Mouse (Mus musculus) heart, postnatal 0 days (tissue): ENCODE results near the gene Ihh. TPM values are rescaled to one million over a fixed set of nuclear protein-coding genes. Genes with fewer than 3 reads are reported as not detected.

ENCODE experiments used
- ATAC-seq: fragments of 200-750 bp; cut with Nextera tagmentation; 2 replicates; pipeline ENCODE4 v1.8.0; 2017; ENCODE audit warnings: low read depth, moderate number of reproducible peaks, moderate library complexity; ENCODE audit not compliant: insufficient read depth
- DNase-seq: peaks from one replicate; pipeline ENCODE4 v3.0.0-alpha.2; 2016; ENCODE audit warnings: low spot score
- H3K27ac ChIP-seq: fragments of 300-500 bp; sonication (generic); 2 replicates; pipeline ENCODE4 v1.5.1; 2014; ENCODE audit warnings: low read depth, mild to moderate bottlenecking
- H3K27me3 ChIP-seq: fragments of 300-500 bp; sonication (generic); 2 replicates; pipeline ENCODE4 v1.6.1; 2014; ENCODE audit warnings: low read length, mixed read lengths; ENCODE audit not compliant: control insufficient read depth, insufficient read depth
- H3K36me3 ChIP-seq: fragments of 300-500 bp; sonication (generic); replicated peaks from 2 replicates; pipeline ENCODE4 v1.6.1; 2014; ENCODE audit warnings: low read length, mixed read lengths; ENCODE audit not compliant: control insufficient read depth, insufficient read depth
- H3K4me1 ChIP-seq: fragments of 300-500 bp; sonication (generic); 2 replicates; pipeline ENCODE4 v1.6.1; 2014; ENCODE audit warnings: antibody characterized with exemption; ENCODE audit not compliant: control insufficient read depth, insufficient read depth
- H3K4me2 ChIP-seq: fragments of 300-500 bp; sonication (generic); 2 replicates; pipeline ENCODE4 v1.6.1; 2014; ENCODE audit warnings: low read depth, mild to moderate bottlenecking, low read length, moderate library complexity
- H3K4me3 ChIP-seq: fragments of 300-500 bp; sonication (generic); 2 replicates; pipeline ENCODE4 v1.5.1; 2014; ENCODE audit warnings: low read depth, low read length
- H3K9ac ChIP-seq: fragments of 300-500 bp; sonication (generic); replicated peaks from 2 replicates; pipeline ENCODE4 v1.6.1; 2014; ENCODE audit warnings: low read depth, low read length, mixed read lengths
- H3K9me3 ChIP-seq: fragments of 300-500 bp; sonication (generic); replicated peaks from 2 replicates; pipeline ENCODE4 v1.6.1; 2016; ENCODE audit warnings: low read length; ENCODE audit not compliant: control insufficient read depth
- CTCF ChIP-seq: IDR thresholded peaks from 2 replicates; pipeline ENCODE4 v1.5.1; 2016; ENCODE audit warnings: antibody characterized with exemption, control low read depth, low read depth
- EP300 ChIP-seq: IDR thresholded peaks from 2 replicates; pipeline ENCODE4 v1.6.1; 2016; ENCODE audit warnings: antibody characterized with exemption, low read depth
- whole genome bisulfite sequencing: fragments of 180-500 bp; shearing (Covaris S2); extraction: QIAGEN DNeasy Blood & Tissue Kit; methylation state at CpG from one replicate; pipeline ENCODE4 v1.1.7; 2014; 5-methylcytosine and 5-hydroxymethylcytosine counted together
- polyA plus RNA-seq: library from polyadenylated mRNA; unstranded; fragments of >200 nt; fragmentation: Nextera tagmentation; extraction: Ambion mirVana; gene quantifications from 2 replicates; pipeline ENCODE4 v1.2.1, GENCODE M21; 2015
- total RNA-seq: library from RNA; depleted of rRNA; stranded (reverse); fragments of >200 nt; gene quantifications from 2 replicates; pipeline ENCODE4 v1.2.3, GENCODE M21; 2014; ENCODE audit warnings: low replicate concordance

Ihh gene
- total and polyA plus RNA-seq, 2 experiments from 2014 or later, result 0.05 TPM; not detected in 1

DNA sequence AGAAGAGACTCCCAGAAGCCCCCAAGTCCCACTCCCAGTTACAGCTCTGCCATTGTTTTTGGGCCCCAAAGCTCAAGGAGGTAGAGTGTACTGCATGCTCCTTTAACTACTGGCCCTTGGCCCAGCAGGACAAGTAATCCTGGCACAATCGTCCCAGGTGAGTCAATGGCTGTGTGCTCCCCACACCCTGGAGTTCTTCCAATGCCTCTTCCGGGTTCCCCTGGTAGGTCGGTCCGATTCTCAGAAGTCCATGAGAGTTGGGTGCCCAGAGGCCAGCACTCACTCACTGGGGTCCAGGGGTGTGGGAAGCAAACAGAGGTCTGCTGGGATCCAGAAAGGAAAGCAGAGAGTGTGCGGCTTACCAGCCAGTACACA, 11.4 kb upstream of the Ihh start:
- H3K27me3 ChIP-seq, result peaks cover 19% of the 10 kb centered on the region; the same call in 1 of the 2 replicates
- DNase-seq, result no peak
- H3K4me1 ChIP-seq, result no peaks in the 10 kb centered on the region
- no peak overlapping the region for H3K4me2 ChIP-seq
- no peak overlapping the region for H3K4me3 ChIP-seq
- no peak overlapping the region for H3K9ac ChIP-seq
- no peaks in the 10 kb centered on the region for H3K9me3 ChIP-seq
- no peaks in the 10 kb centered on the region for H3K36me3 ChIP-seq
- WGBS, result 74% methylated on average over 5 of the region's 5 CpGs
- TF ChIP-seq CTCF, result no peak
- no peak for TF ChIP-seq EP300
- ATAC-seq, result no peak
- H3K27ac ChIP-seq, result no peak overlapping the region

DNA sequence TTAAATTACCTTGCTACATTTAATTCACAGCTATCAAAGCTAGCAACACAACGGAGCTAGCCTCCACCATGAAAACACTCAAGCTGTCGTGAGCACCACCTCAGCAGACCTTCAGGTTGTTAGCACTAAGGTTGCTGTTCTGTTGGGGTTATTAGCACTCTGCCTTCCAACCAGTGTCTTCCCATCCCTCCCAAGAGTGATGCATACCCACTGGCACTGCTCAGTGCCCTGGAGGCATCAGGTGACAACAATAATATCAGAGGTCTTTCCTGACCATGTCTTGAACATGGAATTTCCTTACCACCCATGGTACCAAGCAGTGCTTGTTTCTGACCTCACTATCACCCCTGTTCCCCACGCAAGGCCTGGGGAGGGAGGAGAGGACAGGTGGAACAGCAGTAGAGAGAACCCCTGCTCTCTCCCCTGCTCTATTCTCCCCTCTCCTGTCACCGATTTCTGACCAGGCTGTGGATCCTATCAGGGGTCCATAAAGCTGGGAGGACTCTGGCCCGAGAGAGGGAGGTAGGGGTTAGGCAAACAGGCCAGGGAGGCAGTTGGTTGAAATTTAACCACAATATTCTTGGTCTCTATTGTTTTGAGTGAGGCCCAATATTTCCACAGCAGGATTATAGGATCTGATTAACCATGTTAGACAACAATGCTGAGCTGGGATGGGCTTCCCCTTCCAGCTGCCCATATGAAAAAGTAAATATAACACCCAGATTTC, 10.8 kb upstream of the Ihh start:
- TF ChIP-seq EP300, result no peak
- no peak for TF ChIP-seq CTCF
- ATAC-seq, result no peak
- no peak for DNase-seq
- no peaks in the 10 kb centered on the region for H3K9me3 ChIP-seq
- H3K36me3 ChIP-seq, result no peaks in the 10 kb centered on the region
- H3K9ac ChIP-seq, result no peak overlapping the region
- no peak overlapping the region for H3K4me2 ChIP-seq
- H3K27me3 ChIP-seq, result peaks cover 23% of the 10 kb centered on the region; the same call in 1 of the 2 replicates
- no peak overlapping the region for H3K4me3 ChIP-seq
- no peaks in the 10 kb centered on the region for H3K4me1 ChIP-seq
- no peak overlapping the region for H3K27ac ChIP-seq
- 66% methylated on average over 5 of the region's 5 CpGs for WGBS

DNA sequence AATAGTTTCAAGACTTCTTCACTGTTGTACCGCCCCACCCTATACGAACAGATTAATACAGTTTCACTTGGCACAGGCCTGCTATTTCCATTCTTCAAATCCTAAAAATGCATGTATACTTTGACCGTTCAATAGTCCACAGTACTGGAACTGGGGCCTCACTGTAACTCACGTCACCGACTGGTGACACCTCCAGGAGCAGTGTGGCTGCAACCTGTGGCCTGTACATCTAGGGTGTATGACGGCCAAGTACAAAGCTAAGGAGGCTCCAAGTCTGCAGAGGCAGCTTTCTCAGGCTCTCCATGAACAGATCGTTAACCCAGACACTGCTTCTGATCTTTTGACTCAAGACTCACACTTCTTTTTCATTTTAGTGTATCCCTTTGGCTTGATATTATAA, 10.2 kb upstream of the Ihh start:
- TF ChIP-seq CTCF (no peak), EP300 (no peak)
- no peaks in the 10 kb centered on the region for H3K9me3 ChIP-seq
- peaks cover 28% of the 10 kb centered on the region; the same call in 1 of the 2 replicates for H3K27me3 ChIP-seq
- ATAC-seq, result no peak
- H3K9ac ChIP-seq, result no peak overlapping the region
- no peaks in the 10 kb centered on the region for H3K36me3 ChIP-seq
- 74% methylated on average over 7 of the region's 7 CpGs for WGBS
- DNase-seq, result no peak
- no peaks in the 10 kb centered on the region for H3K4me1 ChIP-seq
- no peak overlapping the region for H3K4me2 ChIP-seq
- no peak overlapping the region for H3K4me3 ChIP-seq
- no peak overlapping the region for H3K27ac ChIP-seq

DNA sequence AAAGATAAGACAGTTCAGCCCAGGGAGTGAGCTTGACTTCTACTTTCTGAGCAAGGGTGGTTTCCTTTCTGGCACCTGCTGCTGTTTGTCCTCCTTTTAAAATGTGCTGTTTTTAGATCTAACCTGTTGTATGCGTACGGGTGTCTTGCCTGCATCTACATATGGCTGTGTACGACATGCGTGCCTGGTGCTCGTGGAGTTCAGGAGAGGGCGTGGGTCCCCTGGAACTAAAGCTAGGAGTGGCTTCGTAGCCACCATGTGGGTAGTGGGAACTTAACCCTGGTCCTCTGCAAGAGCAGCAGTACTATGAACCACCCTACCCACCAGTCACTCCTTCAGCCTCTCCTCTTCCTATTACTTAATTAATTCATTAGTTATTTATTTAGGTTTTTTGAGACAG, 8.6 kb upstream of the Ihh start:
- no peaks in the 10 kb centered on the region for H3K36me3 ChIP-seq
- H3K4me1 ChIP-seq, result no peaks in the 10 kb centered on the region
- ATAC-seq, result no peak
- WGBS, result 80% methylated on average over 7 of the region's 7 CpGs
- H3K27me3 ChIP-seq, result peaks cover 38% of the 10 kb centered on the region
- no peak overlapping the region for H3K4me3 ChIP-seq
- H3K27ac ChIP-seq, result no peak overlapping the region
- DNase-seq, result no peak
- TF ChIP-seq EP300 (no peak), CTCF (no peak)
- H3K9ac ChIP-seq, result no peak overlapping the region
- no peak overlapping the region for H3K4me2 ChIP-seq
- no peaks in the 10 kb centered on the region for H3K9me3 ChIP-seq

DNA sequence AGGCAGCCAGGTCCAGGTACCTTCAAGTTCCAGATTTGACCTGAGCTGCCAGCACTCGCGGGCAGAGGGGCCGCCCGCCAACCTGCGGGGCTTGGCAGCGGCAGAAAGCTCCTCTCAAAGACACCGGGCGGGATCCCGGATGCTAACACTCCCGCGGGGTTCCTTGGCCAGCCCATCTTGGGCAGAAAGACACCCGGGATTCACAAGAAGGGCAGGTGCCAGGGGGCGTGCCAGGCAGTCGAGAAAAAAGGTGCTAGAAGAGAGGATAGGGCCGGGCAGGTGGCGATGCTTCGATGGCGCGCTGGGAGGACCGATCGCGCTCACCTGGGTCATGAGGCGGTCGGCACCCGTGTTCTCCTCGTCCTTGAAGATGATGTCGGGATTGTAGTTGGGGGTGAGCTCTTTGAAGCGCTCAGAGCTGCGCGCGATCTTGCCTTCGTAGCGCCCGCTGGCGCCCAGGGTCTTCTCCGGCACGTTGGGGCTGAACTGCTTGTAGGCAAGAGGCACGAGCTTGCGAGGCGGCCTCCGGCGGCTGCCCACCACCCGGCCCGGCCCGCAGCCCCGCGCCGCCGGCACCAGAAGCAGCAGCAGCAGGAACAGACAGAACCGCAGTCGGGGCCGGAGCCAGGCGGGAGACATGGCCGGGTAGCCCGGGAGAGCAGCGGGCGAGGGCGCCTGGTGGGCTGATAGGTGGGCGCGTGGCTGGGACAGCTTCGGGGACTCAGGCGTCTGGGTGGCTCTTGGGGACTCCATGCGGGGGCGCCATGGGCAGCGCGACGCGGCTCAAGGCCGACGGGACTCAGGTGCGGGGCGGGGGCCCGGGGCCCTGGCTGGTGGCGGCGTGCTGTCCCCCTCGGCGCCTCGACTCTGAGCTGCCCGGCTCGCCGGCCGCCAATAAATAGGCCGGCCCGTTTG, 639 bp downstream of the Ihh start:
- Histone ChIP-seq H3K4me1 (0 out of 2 replicates have a peak, but pooled peaks cover 5% of the 10 kb centered on the region), H3K4me2 (peak overlapping the region; percentile 60), H3K4me3 (peak overlapping the region; percentile 42), H3K9ac (no peak overlapping the region), H3K36me3 (no peaks in the 10 kb centered on the region), H3K27ac (no peak overlapping the region), H3K27me3 (peaks cover 95% of the 10 kb centered on the region), H3K9me3 (no peaks in the 10 kb centered on the region)
- ATAC-seq (no peak), DNase-seq (no peak)
- under 1% methylated on average over 81 of the region's 84 CpGs for WGBS
- TF ChIP-seq CTCF (no peak), EP300 (no peak)
